Mouse (Mus musculus) adrenal gland, postnatal 25 days (tissue): ENCODE measurements around the gene Ston2. TPM values are rescaled to one million over a fixed set of nuclear protein-coding genes. Genes with fewer than 3 reads are reported as not detected.
"Not testable (repeated sequence)": the region's sequence is repeated elsewhere in the genome, so short reads cannot be mapped to it uniquely, and the experiment has no call there.

Experiments used
- DNase-seq: peaks from one replicate; pipeline ENCODE4 v3.0.0; 2021; ENCODE audit warnings: mixed read lengths
- total RNA-seq: library from RNA; stranded (reverse); gene quantifications from 2 replicates; pipeline ENCODE4 v1.2.3, GENCODE M21; 2021

Ston2 gene
- total RNA-seq, 1 experiment from 2014 or later, result 11.5 TPM

DNA sequence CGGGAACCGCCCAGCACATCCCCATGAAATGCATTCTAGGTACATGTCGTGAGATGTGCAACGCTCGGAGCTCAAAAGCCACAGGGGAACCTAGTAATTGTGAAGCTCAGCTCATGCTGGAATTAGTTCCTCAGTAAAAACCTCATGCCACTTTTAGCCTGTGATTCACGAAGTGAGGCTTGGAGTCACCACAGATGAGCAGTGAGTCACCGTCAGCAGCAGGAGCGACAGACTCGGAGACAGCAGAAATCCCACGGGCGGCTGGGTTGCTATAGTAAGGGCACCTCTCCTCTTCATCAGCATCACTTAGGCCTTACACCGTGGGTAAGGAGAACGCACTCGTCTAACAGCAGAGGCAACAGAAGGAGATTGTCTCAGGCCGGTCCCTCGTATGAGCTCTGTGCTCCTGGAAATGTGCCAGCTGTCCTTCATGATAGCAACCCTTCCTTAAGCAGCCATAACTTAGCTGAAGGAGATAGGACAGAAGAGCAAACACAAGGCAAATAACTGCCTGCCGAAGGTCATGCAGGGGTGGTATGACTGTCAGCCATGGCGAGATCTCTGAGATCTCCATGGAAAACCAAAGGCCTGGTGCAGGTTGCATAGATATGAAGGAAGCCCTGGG is 39.8 kb downstream of the Ston2 start:
- DNase-seq, result peak; percentile 51

DNA sequence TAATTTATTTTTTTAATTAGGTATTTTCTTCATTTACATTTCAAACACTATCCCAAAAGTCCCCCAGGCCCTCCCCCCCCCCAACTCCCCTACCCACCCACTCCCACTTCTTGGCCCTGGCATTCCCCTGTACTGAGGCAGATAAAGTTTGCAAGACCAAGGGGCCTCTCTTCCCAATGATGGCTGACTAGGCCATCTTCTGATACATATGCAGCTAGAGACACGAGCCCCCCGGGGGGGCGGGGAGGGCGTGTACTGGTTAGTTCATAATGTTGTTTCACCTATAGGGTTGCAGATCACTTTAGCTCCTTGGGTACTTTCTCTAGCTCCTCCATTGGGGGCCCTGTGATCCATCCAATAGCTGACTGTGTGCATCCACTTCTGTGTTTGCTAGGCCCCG is 41.3 kb downstream of the Ston2 start:
- not testable (repeated sequence) for DNase-seq

- DNase-seq, result no peak
Measured at GRCm38 (mm10) chr12:91745758-91746290, 42.4 kb downstream of the Ston2 start.

- no peak for DNase-seq
Measured at GRCm38 (mm10) chr12:91744091-91744490, 44.1 kb downstream of the Ston2 start.

- no peak for DNase-seq
Measured at GRCm38 (mm10) chr12:91742916-91743315, 45.3 kb downstream of the Ston2 start.

GRCm38 (mm10) chr12:91738381-91738780 is 49.8 kb downstream of the Ston2 start:
- DNase-seq, result no peak

DNA sequence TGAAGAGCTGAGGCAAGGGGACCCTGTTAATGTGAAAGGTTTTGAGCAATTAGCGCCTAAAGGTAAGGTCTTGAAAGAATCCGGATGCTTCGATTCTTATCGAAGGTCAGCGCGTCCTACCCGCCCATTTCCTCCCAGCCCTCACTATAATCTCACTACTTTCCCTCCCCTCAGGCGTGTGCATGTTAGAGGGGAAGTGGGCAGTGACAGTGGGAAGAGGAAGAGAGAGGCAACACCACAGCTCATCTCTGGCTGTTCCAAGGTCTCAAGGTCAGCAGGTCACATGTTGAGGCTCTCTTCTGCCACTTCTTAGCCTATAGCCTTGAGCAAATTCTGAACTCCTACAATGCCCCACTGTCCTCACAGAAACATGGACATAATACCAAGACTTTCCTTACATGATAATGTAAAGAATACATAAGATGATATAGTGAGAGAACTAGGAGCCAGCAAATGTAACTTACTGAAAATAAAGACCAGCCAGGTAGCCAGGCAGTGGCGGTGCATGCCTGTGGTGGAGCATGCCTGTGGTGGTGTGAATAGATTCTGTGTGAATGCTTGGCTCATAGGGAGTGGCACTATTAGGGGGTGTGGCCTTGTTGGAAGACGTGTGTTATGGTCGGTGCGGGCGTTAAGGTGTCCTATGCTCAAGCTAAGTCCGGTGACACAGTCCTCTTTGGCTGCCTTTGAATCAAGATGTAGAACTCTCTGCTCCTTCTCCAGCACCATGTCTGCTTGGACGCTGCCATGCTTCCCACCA is 51.8 kb downstream of the Ston2 start:
- DNase-seq, result no peak

GRCm38 (mm10) chr12:91734246-91735027 is 53.8 kb downstream of the Ston2 start:
- no peak for DNase-seq

DNA sequence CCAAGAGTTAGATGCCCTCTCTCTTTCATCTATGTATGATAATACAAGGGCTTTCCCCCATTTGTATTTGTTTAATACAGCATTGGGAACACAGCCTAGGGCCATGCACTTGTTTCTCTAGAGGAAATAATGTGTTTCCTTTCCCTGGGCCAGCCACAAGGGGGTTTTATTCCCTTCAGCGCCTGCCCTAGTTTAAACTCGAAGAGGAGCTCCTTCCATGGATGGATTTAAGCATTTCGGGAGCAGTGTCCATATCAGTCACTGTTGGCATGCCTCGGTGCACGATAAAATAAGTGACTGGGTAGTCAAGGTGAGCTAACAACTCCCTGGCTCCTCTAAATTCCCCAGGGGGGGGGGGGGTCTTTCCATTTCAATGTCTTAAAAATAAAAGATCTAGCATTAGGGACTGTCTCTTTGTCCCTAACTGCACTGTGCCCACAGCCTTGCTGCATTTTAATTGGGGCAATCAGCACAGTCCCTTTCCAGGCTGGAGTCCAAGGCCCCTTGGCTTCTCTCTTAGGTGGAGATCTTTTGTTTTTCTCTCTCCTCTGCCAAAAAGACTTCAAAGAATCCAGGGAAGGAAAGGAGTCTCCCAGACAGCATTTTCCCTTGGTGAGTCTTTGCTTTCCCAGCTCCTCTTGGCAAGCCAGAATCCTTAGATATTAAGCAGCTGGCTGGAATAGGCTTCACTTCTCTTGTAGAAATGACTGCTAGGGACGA is 55.3 kb downstream of the Ston2 start:
- DNase-seq, result no peak

- no peak for DNase-seq
Measured at GRCm38 (mm10) chr12:91726202-91726601, 62.0 kb downstream of the Ston2 start.

GRCm38 (mm10) chr12:91723912-91724311 is 64.3 kb downstream of the Ston2 start:
- no peak for DNase-seq

GRCm38 (mm10) chr12:91719134-91719533 is 69.1 kb downstream of the Ston2 start:
- DNase-seq, result no peak

- no peak for DNase-seq
Measured at GRCm38 (mm10) chr12:91715686-91716085, 72.5 kb downstream of the Ston2 start.

GRCm38 (mm10) chr12:91713358-91713757 is 74.8 kb downstream of the Ston2 start:
- DNase-seq, result no peak

GRCm38 (mm10) chr12:91711655-91712054 is 76.5 kb downstream of the Ston2 start:
- DNase-seq, result no peak

DNA sequence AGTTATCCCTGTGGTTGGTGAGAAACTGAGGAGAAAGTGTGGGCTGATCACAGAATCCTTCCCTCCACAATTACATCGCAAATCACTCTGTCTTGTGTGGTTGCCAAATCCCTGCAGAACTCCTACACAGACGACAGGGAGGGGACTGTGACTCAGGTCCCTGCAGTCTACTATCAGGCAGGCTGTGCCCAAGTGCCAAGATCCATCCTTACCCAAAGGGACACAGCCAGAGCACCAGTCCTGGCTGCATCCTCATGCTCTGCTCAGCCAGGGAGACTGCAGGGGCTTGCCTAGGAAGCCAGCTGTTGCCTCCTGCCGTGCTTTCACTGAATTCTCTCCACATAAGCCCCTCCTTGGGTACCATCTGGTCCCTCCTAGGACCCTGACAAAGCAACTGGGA is 77.3 kb downstream of the Ston2 start:
- DNase-seq, result no peak

- no peak for DNase-seq
Measured at GRCm38 (mm10) chr12:91709634-91710033, 78.6 kb downstream of the Ston2 start.

DNA sequence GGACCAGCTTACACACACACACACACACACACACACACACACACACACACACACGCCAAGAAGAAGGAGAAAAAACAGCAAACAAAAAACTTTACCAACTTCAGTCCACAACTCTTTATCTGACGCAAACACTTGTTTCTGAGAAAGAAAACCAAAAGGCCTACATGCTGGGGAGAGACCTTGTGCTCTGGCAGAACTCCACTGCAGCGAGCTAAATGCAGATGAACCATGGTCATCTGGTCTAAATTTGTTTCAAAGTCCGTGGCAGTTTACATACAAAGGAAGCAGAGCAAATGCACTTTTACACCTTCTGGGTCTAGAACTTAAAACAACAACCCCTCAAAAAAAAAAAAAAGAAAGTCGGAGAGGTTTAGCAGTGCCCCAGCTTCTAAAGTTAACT is 79.0 kb downstream of the Ston2 start:
- DNase-seq, result no peak

DNA sequence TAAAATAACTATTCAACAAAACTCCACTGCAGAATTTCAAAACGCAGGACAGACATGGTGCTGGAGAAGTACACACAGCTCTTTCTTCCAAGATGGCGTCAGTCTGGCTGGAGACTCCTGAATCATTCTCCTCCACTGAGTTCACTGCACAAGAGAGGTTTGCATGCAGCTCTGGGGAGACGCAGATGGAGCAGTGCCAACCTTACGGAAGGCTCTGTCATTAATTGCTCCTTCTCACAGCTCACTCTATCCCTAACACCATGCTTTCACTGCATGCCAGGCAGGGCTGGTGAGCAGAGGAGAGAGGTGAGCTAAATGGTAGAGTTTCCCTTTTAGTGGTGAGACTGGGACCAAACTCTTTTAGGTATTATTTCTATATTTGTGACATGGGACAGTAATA is 80.4 kb downstream of the Ston2 start:
- no peak for DNase-seq

DNA sequence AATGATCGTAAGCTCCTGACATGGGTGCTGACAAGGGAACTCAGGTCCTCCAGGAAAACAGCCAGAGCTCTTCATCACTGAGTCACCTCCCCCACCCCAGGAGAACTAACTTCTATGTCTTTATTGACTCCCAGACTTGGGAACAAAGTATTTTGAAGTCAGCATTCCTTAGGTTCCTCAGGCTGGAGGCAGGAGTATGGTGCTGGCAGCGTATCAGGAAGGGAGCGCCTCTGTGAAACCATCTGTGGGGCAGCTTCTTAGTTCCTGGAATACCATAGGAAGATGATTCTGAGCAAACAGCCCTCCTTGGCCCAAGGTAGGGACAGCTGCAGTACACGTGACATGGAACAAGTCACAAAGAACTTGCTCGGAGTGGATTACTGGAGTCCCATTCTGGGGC is 84.7 kb downstream of the Ston2 start:
- no peak for DNase-seq

DNA sequence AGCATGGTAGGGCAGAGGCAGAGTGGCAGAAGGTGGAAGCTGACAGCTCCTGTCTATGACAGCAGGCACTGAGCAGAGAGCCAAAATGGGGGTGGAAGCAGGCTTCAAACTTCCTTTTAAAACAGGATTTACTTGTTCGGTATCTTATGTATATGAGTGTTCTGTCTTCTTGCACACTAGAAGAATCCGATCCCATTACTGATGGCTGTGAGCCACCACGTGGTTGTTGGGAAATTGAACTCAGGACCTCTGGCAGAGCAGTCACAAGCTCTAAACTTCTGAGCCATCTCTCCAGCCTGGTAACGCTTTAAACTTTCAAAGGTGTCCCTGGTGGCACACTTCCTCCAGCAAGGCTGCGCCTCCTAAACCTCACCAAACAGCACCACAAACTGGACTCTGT is 85.4 kb downstream of the Ston2 start:
- no peak for DNase-seq

GRCm38 (mm10) chr12:91699451-91700141 is 88.6 kb downstream of the Ston2 start:
- no peak for DNase-seq
